Mouse (Mus musculus) liver, adult 2 months (tissue): ENCODE data around the gene Dgki.

Experiments used
- CTCF ChIP-seq: fragments of 200-500 bp; IDR thresholded peaks from 2 replicates; pipeline ENCODE4 v1.5.1; 2011; ENCODE audit warnings: low read depth, low read length, control low read depth
- POLR2A ChIP-seq: fragments of 200-500 bp; IDR thresholded peaks from 2 replicates; pipeline ENCODE4 v1.6.1; 2011; ENCODE audit warnings: low read length, control low read depth; ENCODE audit not compliant: insufficient read depth; ENCODE audit errors: extremely low read depth

- TF ChIP-seq CTCF = no peak
- no peak for TF ChIP-seq POLR2A
Measured at GRCm38 (mm10) chr6:36926455-36926854, 373.5 kb downstream of the Dgki start.
